Comparison of ENCODE assay signal across 12 mouse cellular contexts in genomic region chr10:58540613-58541012, GRCm38 (mm10). TPM values are rescaled to one million over a fixed set of nuclear protein-coding genes. Genes with fewer than 3 reads are reported as not detected.
DNase-seq lines count a peak whose midpoint lies in the region; ATAC-seq and TF ChIP-seq lines count a peak whose summit lies in the region.
"Had no signal": no experiment of that assay in that cellular context is flagged by ENCODE, and none has a peak within 500 bp of the region (broad histone marks: within the 10 kb centered on the region; RNA-seq: fewer than 3 reads in every experiment).

No protein-coding gene starts in this region.

- no peaks in the 10 kb centered on the region for H3K36me3 ChIP-seq in hindbrain, postnatal 0 days (ENCODE audit: insufficient read depth, low read length)
- H3K36me3 ChIP-seq in hindbrain, embryonic 12.5 days = peaks cover 10% of the 10 kb centered on the region; the same call in 1 of the 2 replicates
- peaks cover 20% of the 10 kb centered on the region; the same call in 1 of the 2 replicates for H3K36me3 ChIP-seq in midbrain, embryonic 12.5 days

- 53% methylated on average over 13 of the region's 13 CpGs for WGBS in hindbrain, postnatal 0 days
- 53% methylated on average over 13 of the region's 13 CpGs for WGBS in hindbrain, embryonic 12.5 days
- WGBS in midbrain, embryonic 12.5 days = 53% methylated on average over 13 of the region's 13 CpGs

- no peaks in the 10 kb centered on the region for H3K9me3 ChIP-seq in hindbrain, postnatal 0 days (ENCODE audit: low read length)
- no peaks in the 10 kb centered on the region; the same call in 1 of the 2 replicates for H3K9me3 ChIP-seq in hindbrain, embryonic 12.5 days (replicated peaks)
- no peaks in the 10 kb centered on the region for H3K9me3 ChIP-seq in midbrain, embryonic 12.5 days
- H3K9me3 ChIP-seq: limb, embryonic 10.5 days had no signal

- TF ChIP-seq CTCF in hindbrain, postnatal 0 days (IDR thresholded peaks at IDR 0.05; ENCODE audit: low read depth) = peak; percentile 37; the same call in 1 of the 2 replicates

- no peak overlapping the region for H3K4me2 ChIP-seq in hindbrain, postnatal 0 days (ENCODE audit: low read depth, low read length)
- H3K4me2 ChIP-seq in hindbrain, embryonic 12.5 days (replicated peaks) = no peak overlapping the region
- no peak overlapping the region for H3K4me2 ChIP-seq in midbrain, embryonic 12.5 days (replicated peaks)

- ATAC-seq in hindbrain, postnatal 0 days = no peak
- no peak for ATAC-seq in hindbrain, embryonic 12.5 days (ENCODE audit: low FRiP score)
- peak; percentile 70 for ATAC-seq in midbrain, embryonic 12.5 days (ENCODE audit: low FRiP score, low read depth)

- DNase-seq in embryo, embryonic 10 days (ENCODE audit: low spot score) = peak; percentile 56
- no peak for DNase-seq in embryo, embryonic 9.5 days (ENCODE audit: extremely low spot score)
- DNase-seq in hindbrain, postnatal 0 days (ENCODE audit: low spot score) = peak; percentile 50
- DNase-seq in ES-CJ7 (ENCODE audit: low read depth, low spot score) = peak; percentile 80
- no peak for DNase-seq in gastrocnemius, postnatal 25 days
- DNase-seq in thymus, postnatal 4 days = no peak
- DNase-seq: adrenal gland, adult 8-10 months; kidney, adult 9 months; thymus, adult 18-20 months had no signal

- H3K27ac ChIP-seq in hindbrain, postnatal 0 days = no peak overlapping the region
- no peak overlapping the region for H3K27ac ChIP-seq in hindbrain, embryonic 12.5 days
- H3K27ac ChIP-seq in midbrain, embryonic 12.5 days (replicated peaks) = no peak overlapping the region
- H3K27ac ChIP-seq: limb, embryonic 10.5 days had no signal

- H3K9ac ChIP-seq in hindbrain, postnatal 0 days (replicated peaks; ENCODE audit: low read length) = no peak overlapping the region
- H3K9ac ChIP-seq in hindbrain, embryonic 12.5 days = no peak overlapping the region
- no peak overlapping the region for H3K9ac ChIP-seq in midbrain, embryonic 12.5 days (replicated peaks)

- H3K4me1 ChIP-seq in hindbrain, postnatal 0 days (ENCODE audit: insufficient read depth, low read length) = no peaks in the 10 kb centered on the region
- no peaks in the 10 kb centered on the region for H3K4me1 ChIP-seq in hindbrain, embryonic 12.5 days
- no peaks in the 10 kb centered on the region for H3K4me1 ChIP-seq in midbrain, embryonic 12.5 days
- H3K4me1 ChIP-seq: limb, embryonic 10.5 days had no signal

- no peaks in the 10 kb centered on the region for H3K27me3 ChIP-seq in hindbrain, postnatal 0 days (ENCODE audit: insufficient read depth, low read length)
- no peaks in the 10 kb centered on the region for H3K27me3 ChIP-seq in hindbrain, embryonic 12.5 days
- H3K27me3 ChIP-seq in midbrain, embryonic 12.5 days = no peaks in the 10 kb centered on the region

- H3K4me3 ChIP-seq in hindbrain, postnatal 0 days (ENCODE audit: low read length) = no peak overlapping the region
- no peak overlapping the region for H3K4me3 ChIP-seq in hindbrain, embryonic 12.5 days
- no peak overlapping the region for H3K4me3 ChIP-seq in midbrain, embryonic 12.5 days
- H3K4me3 ChIP-seq: limb, embryonic 10.5 days had no signal

RNA-seq across cellular contexts. Expression of gene Ccdc138, which starts 42.9 kb away (rescaled TPM):
- total RNA-seq in hindbrain, postnatal 0 days (2014; rRNA removed) = 0.83 and 2.0 TPM in 2 replicates
- polyA plus RNA-seq in hindbrain, postnatal 0 days (2015; fragmentation: Nextera tagmentation; extraction: Ambion mirVana) = 6.4 and 6.9 TPM in 2 replicates
- polyA plus RNA-seq in hindbrain, embryonic 12.5 days (2016; fragmentation: Nextera tagmentation; extraction: Ambion mirVana) = 11.4 and 13.2 TPM in 2 replicates
- 15.3 and 15.4 TPM in 2 replicates for polyA plus RNA-seq in midbrain, embryonic 12.5 days (2016; fragmentation: Nextera tagmentation; extraction: Ambion mirVana)
- under 1 TPM; 0.33 to 0.40 TPM for total RNA-seq in gastrocnemius, postnatal 25 days (2021)

Comparison
In these comparisons a context has a peak if more than half of its experiments do, and no peak if none do; other contexts are left out.
1. DNase-seq: peak in embryo, embryonic 10 days (single experiment), hindbrain, postnatal 0 days (single experiment) and ES-CJ7 (single experiment); none in embryo, embryonic 9.5 days (single experiment), gastrocnemius, postnatal 25 days (single experiment) and thymus, postnatal 4 days (single experiment).